Mouse (Mus musculus) testis, adult 2 months (tissue): Measurements from ENCODE around the gene Mettl1. TPM values are rescaled to one million over a fixed set of nuclear protein-coding genes. Genes with fewer than 3 reads are reported as not detected.
"Not testable (repeated sequence)": the region's sequence is repeated elsewhere in the genome, so short reads cannot be mapped to it uniquely, and the experiment has no call there.

Source experiments
- H3K27ac ChIP-seq: fragments of 200-500 bp; 2 replicates; pipeline ENCODE4 v1.5.1; 2012; ENCODE audit warnings: low read depth, low read length; ENCODE audit not compliant: control insufficient read depth, insufficient read depth
- H3K27me3 ChIP-seq: fragments of 200-500 bp; 2 replicates; pipeline ENCODE4 v1.6.1; 2012; ENCODE audit warnings: mild to moderate bottlenecking, low read length, moderate library complexity; ENCODE audit not compliant: control insufficient read depth, insufficient read depth
- H3K36me3 ChIP-seq: fragments of 200-500 bp; 2 replicates; pipeline ENCODE4 v1.6.1; 2012; ENCODE audit warnings: mild to moderate bottlenecking, low read length; ENCODE audit not compliant: control insufficient read depth, insufficient read depth
- H3K4me1 ChIP-seq: fragments of 200-500 bp; 2 replicates; pipeline ENCODE4 v1.6.1; 2012; ENCODE audit warnings: low read length; ENCODE audit not compliant: control insufficient read depth, insufficient read depth
- H3K4me3 ChIP-seq: fragments of 200-500 bp; 2 replicates; pipeline ENCODE4 v1.5.1; 2012; ENCODE audit warnings: low read depth, mild to moderate bottlenecking, low read length, moderate library complexity, mixed read lengths; ENCODE audit not compliant: control insufficient read depth
- CTCF ChIP-seq: fragments of 200-500 bp; IDR thresholded peaks from 2 replicates; pipeline ENCODE4 v1.5.1; 2012; ENCODE audit warnings: low read depth, mild to moderate bottlenecking, inconsistent platforms, low read length, moderate library complexity; ENCODE audit not compliant: control insufficient read depth, insufficient read depth, insufficient replicate concordance
- POLR2A ChIP-seq: fragments of 200-500 bp; IDR thresholded peaks from 2 replicates; pipeline ENCODE4 v1.6.1; 2012; ENCODE audit warnings: low read depth, mild to moderate bottlenecking, inconsistent platforms, low read length, moderate library complexity; ENCODE audit not compliant: control insufficient read depth
- polyA plus RNA-seq: library from polyadenylated mRNA; depleted of rRNA; stranded (reverse); fragments of >200 nt; gene quantifications from 2 replicates; pipeline ENCODE4 v1.2.3, GENCODE M21; 2012

The Mettl1 gene
- polyA plus RNA-seq, 1 experiment: 9.4 TPM

DNA sequence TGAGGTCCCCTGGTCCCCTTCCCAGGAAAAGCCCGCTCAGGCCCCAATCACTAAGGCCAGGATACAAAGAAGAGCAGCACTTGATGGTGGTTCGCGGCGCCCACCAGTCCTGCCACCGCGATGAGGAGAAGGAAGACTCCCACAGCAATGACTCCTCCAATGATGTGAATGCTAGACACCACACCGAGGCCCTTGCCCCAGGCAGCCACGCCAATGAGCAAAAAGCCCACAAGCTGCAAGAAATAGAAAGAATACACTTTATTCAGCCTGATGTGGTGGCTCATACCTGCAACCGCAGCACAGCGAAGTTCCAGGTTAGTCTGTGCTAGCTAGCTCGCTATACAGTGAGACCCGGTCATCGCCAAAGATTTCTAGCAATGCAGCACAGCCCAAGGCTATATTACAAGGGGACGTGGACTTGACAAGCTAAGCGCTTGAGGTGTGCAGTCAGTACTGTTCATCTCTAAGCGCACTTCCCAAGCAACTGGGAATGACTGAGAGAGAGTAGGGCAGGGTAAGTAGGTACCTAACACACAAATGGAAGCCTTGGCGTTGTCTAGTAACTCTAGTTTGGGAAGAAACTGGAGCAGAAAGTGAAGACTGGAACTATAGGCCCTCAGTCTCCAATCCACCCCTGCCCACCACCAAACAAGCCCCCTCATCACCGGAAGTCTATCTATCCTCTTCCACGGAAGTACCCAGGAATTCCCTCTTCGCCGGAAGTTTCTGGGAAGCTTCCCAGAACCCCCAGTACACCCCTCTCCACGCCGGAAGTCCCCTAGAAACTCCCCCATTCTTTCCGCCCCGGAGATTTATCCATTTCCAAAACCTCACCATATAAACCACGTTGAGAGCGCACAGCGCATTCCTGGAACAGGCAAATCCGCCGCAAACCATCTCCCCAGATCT, 28.3 kb downstream of the Mettl1 start:
- Histone ChIP-seq H3K36me3 (no peaks in the 10 kb centered on the region; the same call in 1 of the 2 replicates), H3K4me1 (peaks cover 12% of the 10 kb centered on the region), H3K27ac (peak overlapping the region; percentile 75), H3K4me3 (peak overlapping the region; percentile 89), H3K27me3 (no peaks in the 10 kb centered on the region)
- TF ChIP-seq POLR2A (no peak), CTCF (no peak)

DNA sequence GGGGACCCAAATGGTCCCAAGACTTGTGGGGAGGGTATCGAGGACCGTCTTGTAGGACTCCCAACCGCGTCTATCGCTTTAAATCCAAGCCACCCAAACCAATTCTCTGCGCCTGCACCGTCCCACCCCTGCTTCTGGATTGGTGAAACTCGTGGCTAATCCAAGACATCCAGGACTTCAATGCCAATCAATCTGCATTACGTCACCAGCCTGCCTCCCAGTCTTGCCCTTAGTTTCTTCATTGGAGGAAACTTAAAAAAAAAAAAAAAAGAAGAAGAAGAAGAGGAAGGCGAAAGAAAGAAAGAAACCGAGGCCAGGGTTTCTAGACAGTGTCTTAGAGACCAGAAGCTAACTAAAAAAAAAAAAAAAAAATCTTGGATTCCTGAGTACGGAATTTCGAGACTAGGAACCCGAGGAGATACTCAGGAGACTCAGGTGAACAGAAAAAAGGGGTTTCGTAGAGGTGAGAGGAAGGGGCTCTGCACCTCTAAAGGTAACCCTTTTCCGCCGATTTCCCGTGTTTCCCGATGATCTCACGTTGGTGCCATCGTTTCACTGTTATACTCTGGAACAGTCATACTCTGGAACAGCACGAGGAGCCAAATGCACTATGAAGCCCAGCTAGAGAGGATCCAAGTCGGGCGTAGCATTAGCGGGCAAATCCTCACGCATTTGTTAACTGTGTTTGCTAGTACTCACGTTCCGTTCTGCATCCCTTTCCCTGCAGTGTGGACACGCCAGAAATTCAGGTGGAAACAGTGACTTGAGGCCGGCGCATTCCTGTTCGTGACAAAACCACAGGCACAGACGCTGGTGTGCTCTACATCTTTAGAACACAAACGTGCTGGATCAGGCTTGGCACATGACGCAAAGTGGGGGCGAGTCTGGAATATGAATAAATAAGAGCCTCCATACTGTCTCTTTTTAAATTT, 29.2 kb downstream of the Mettl1 start, which contains the start of gene Tspan31:
Gene Tspan31 (minus strand): TSS at position 75 of the 932 bp plus-strand sequence.
- Histone ChIP-seq H3K36me3 (no peaks in the 10 kb centered on the region; the same call in 1 of the 2 replicates), H3K4me3 (peak within 1 kb of the TSS; percentile 89), H3K27ac (peak within 1 kb of the TSS; percentile 75), H3K4me1 (peaks cover 9% of the 10 kb centered on the region), H3K27me3 (no peaks in the 10 kb centered on the region)
- TF ChIP-seq POLR2A (peak; percentile 65), CTCF (no peak)

DNA sequence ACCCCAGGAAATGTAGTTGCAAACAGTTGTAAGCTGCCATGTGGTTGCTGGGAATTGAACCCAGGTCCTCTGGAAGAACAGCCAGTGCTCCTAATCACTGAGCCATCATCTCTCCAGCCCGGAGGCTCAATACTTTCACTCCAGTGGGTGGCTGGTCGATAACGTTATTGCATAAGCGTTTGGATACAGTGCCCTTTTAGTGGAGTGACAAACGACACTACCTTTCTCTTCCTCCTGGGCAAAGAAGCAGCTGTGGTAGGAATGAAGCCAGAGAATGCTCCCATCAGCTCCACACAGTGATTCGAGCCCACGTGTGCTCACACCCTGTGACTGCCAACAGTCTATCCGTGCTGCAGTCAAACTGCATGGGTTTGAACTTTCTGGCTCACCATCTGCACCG, 30.0 kb downstream of the Mettl1 start:
- no peaks in the 10 kb centered on the region for H3K27me3 ChIP-seq
- H3K4me3 ChIP-seq: no peak overlapping the region
- H3K4me1 ChIP-seq: peaks cover 16% of the 10 kb centered on the region
- H3K36me3 ChIP-seq: no peaks in the 10 kb centered on the region
- TF ChIP-seq POLR2A (no peak), CTCF (no peak)
- no peak overlapping the region for H3K27ac ChIP-seq

DNA sequence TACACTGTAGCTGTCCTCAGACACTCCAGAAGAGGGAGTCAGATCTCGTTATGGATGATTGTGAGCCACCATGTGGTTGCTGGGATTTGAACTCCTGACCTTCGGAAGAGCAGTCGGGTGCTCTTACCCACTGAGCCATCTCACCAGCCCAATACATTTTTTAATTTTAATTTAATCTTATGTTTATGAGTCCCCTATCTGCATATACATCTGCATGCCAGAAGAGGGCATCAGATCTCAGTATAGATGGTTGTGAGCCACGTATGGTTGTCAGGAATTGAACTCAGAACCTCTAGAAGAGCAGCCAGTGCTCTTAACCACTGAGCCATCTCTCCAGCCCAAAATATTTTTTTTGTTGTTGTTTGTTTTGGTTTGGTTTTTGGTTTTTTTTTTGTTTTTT, 31.1 kb downstream of the Mettl1 start:
- not testable (repeated sequence) for H3K27me3 ChIP-seq, H3K4me3 ChIP-seq, H3K36me3 ChIP-seq, H3K27ac ChIP-seq
- peaks cover 16% of the 10 kb centered on the region for H3K4me1 ChIP-seq

DNA sequence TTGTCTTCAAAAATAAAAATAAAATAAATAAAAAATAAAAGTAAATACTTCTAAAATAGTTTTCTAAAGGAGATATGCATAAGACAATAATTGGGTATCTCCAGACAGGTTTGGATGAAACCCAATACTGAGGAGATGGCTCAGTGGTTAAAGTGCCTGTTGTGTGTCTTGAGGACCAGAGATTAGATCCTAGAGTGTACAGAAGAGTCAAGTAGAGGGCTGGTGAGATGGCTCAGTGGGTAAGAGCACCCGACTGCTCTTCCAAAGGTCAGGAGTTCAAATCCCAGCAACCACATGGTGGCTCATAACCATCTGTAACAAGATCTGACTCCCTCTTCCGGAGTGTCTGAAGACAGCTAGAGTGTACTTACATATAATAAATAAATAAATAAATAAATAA, 31.8 kb downstream of the Mettl1 start:
- H3K27ac ChIP-seq, H3K4me3 ChIP-seq, H3K27me3 ChIP-seq, H3K36me3 ChIP-seq: not testable (repeated sequence)
- peaks cover 18% of the 10 kb centered on the region for H3K4me1 ChIP-seq

DNA sequence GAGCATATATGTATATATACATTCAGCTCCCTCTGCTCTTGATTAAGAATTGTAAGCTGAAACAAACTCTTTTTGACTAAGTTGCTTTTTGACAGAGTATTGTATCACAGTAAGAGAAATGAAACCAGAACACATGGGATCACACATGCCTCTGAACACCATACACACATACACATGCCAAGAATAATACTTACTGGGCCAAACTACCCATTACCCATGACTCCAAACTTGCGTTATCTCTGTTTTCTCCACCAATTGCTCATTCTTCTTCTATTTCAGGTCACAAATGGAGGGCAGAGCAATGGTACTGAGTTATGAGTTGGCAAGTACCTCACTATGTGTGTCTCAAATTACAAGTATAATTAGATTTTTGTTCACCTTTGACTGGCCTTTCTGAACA, 32.8 kb downstream of the Mettl1 start:
- no peaks in the 10 kb centered on the region for H3K36me3 ChIP-seq
- no peak overlapping the region for H3K4me3 ChIP-seq
- H3K27me3 ChIP-seq: no peaks in the 10 kb centered on the region
- H3K4me1 ChIP-seq: peaks cover 18% of the 10 kb centered on the region
- TF ChIP-seq CTCF: no peak
- TF ChIP-seq POLR2A: no peak
- H3K27ac ChIP-seq: no peak overlapping the region

DNA sequence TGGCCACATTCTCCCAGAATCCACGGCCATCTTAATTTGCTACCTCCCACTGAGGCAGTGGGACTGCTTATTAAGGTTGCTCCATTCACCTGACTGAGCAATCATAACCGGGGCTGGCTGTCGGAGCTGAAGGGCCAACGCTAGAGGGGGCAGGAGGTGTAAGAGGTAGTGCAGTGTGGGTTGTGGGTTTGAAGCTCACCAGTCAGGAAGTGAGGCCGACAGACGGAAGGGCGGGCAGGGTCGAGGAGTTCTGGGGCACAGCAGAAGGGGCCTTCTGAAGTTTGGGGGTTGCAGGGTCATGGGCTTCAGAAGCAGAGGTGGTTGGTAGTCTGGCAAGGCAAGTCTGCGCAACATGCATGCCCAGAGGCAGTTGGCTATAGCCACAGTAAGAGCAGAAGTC, 33.9 kb downstream of the Mettl1 start, which contains the start of gene Agap2:
Gene Agap2 (plus strand): TSS at position 205 of the 400 bp plus-strand sequence.
- H3K4me3 ChIP-seq: no peak within 1 kb of the TSS
- peaks cover 4% of the 10 kb centered on the region for H3K27me3 ChIP-seq
- no peak for TF ChIP-seq POLR2A
- TF ChIP-seq CTCF: no peak
- no peak within 1 kb of the TSS; the same call in 1 of the 2 replicates for H3K27ac ChIP-seq
- H3K36me3 ChIP-seq: no peaks in the 10 kb centered on the region
- H3K4me1 ChIP-seq: peaks cover 15% of the 10 kb centered on the region
